Mouse (Mus musculus): ENCODE measurements around the gene Plcd1. TPM values are rescaled to one million over a fixed set of nuclear protein-coding genes. Genes with fewer than 3 reads are reported as not detected.

Gene Plcd1
- polyA plus RNA-seq, 1 experiment from 2014 or later, result 1.6 TPM

DNA sequence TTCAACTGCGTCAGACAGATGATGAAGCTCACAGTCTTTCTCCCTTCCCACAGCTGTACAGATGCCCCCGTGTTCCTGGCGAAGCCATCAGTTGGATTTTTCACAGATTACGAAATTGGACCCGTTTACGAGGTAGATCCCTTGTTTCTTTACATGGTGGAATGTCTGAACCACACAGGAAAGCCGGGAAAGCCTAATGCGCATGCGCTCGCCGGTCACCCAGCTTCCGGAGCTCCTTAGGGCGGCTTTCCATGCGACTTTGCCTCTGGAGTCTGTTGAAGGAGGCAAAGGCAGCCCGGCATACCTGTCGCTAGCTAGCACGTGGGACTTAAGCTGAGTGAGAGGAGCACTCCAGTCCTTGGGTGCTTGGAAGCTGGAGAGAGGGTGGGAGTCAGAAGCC lies 21.6 kb upstream of the Plcd1 start:
- no peak overlapping the region for H3K4me2 ChIP-seq (ENCODE audit: low read depth, low read length)
- no peak for ATAC-seq (ENCODE audit: low read depth)
- no peak overlapping the region for H3K4me3 ChIP-seq (ENCODE audit: low read depth, low read length)
- no peaks in the 10 kb centered on the region for H3K27me3 ChIP-seq (ENCODE audit: control insufficient read depth, insufficient read depth, low read depth, low read length)
- no peak overlapping the region for H3K9ac ChIP-seq (ENCODE audit: low read depth, low read length)
- H3K9me3 ChIP-seq (replicated peaks; ENCODE audit: control insufficient read depth, low read length), result no peaks in the 10 kb centered on the region
- no peaks in the 10 kb centered on the region for H3K36me3 ChIP-seq (ENCODE audit: control insufficient read depth, insufficient read depth)
- no peaks in the 10 kb centered on the region for H3K4me1 ChIP-seq (ENCODE audit: control insufficient read depth, low read depth, low read length)
- WGBS (ENCODE audit: insufficient replicate concordance), result 71% methylated on average over 17 of the region's 17 CpGs
- H3K27ac ChIP-seq (ENCODE audit: low read length), result no peak overlapping the region

DNA sequence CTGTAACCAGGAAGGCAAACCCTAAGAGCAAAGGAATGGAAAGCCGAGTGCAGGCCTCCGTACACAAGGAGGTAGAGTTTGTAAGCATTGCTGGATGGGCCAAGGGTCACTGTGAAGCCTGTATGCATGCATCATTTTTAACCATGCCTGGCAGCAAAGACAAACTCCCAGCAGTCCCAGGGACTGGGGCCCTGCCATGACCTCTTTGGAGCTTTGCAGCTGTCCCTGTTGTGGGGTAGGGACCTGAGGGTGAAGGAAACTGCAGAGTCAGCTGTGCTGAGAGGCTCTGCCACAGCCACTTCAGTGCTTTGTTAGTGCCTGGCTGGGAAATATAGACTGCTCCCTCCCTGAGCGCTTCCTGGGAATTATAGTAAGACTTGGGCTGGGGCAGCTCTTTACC lies 17.3 kb upstream of the Plcd1 start:
- H3K36me3 ChIP-seq (ENCODE audit: control insufficient read depth, insufficient read depth), result no peaks in the 10 kb centered on the region
- no peaks in the 10 kb centered on the region for H3K4me1 ChIP-seq (ENCODE audit: control insufficient read depth, low read depth, low read length)
- no peak overlapping the region for H3K9ac ChIP-seq (ENCODE audit: low read depth, low read length)
- H3K9me3 ChIP-seq (replicated peaks; ENCODE audit: control insufficient read depth, low read length), result no peaks in the 10 kb centered on the region
- no peak overlapping the region for H3K4me2 ChIP-seq (ENCODE audit: low read depth, low read length)
- ATAC-seq (ENCODE audit: low read depth), result no peak
- no peak overlapping the region for H3K27ac ChIP-seq (ENCODE audit: low read length)
- H3K27me3 ChIP-seq (ENCODE audit: control insufficient read depth, insufficient read depth, low read depth, low read length), result no peaks in the 10 kb centered on the region
- H3K4me3 ChIP-seq (ENCODE audit: low read depth, low read length), result no peak overlapping the region
- 43% methylated on average over 3 of the region's 3 CpGs for WGBS (ENCODE audit: insufficient replicate concordance)

DNA sequence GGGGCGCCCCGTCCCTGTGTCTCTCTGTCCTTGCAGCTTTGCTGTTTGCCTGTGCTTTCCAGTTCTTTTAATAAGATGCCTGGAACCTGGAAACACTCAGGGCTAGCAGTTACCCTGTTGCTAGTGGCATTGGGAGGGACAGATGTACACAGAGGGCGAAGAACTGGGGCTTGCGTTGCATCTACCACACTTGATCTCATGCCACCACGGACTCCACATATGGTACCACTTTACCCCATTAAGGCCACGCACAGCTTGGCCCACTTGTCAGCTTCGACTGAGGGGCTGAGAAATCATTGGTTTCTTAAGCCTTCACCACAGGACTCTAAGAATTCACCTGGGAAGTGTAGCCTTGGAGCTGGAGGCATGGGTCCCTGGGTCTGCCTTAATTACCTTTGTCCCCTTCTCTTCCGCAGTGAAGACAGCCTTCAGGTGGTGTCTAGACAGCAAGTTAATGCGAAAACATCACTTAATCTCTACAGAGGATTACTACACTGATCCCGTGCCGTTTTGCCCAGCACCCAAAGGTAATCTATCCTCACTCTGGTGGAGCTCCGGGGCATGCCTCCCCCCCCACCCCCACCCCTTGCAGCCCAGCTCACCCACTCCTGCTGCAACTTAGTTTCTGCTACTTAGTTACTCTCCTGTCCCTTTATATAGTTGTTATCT lies 16.5 kb upstream of the Plcd1 start:
- 58% methylated on average over 12 of the region's 12 CpGs for WGBS (ENCODE audit: insufficient replicate concordance)
- ATAC-seq (ENCODE audit: low read depth), result no peak
- Histone ChIP-seq H3K4me2 (ENCODE audit: low read depth, low read length) (no peak overlapping the region), H3K4me1 (ENCODE audit: control insufficient read depth, low read depth, low read length) (no peaks in the 10 kb centered on the region), H3K9me3 (replicated peaks; ENCODE audit: control insufficient read depth, low read length) (no peaks in the 10 kb centered on the region), H3K36me3 (ENCODE audit: control insufficient read depth, insufficient read depth) (no peaks in the 10 kb centered on the region), H3K9ac (ENCODE audit: low read depth, low read length) (no peak overlapping the region), H3K4me3 (ENCODE audit: low read depth, low read length) (no peak overlapping the region), H3K27me3 (ENCODE audit: control insufficient read depth, insufficient read depth, low read depth, low read length) (no peaks in the 10 kb centered on the region), H3K27ac (ENCODE audit: low read length) (no peak overlapping the region)

DNA sequence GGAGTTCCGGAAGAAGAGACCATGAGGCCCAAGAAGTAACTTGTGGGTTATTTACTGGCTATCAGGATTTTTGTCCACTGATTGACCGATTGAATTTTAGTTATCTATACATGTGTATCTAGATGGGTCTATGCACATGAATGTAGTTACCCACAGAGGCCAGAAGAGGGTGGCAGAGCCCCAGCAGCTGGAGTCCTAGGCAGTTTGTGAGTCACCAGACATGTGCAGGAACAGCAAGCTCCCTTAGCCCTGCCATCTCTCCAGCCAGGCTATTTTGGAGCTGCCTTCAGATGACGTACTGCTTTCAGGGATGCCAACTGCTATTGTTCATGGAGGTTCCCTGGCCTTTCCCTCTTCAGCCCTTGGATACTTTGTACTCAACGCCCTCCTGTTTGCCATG lies 14.3 kb upstream of the Plcd1 start:
- no peak overlapping the region for H3K9ac ChIP-seq (ENCODE audit: low read depth, low read length)
- H3K4me1 ChIP-seq (ENCODE audit: control insufficient read depth, low read depth, low read length), result no peaks in the 10 kb centered on the region
- 68% methylated on average over 4 of the region's 4 CpGs for whole genome bisulfite sequencing (ENCODE audit: insufficient replicate concordance)
- H3K27ac ChIP-seq (ENCODE audit: low read length), result no peak overlapping the region
- no peak overlapping the region for H3K4me2 ChIP-seq (ENCODE audit: low read depth, low read length)
- no peaks in the 10 kb centered on the region for H3K36me3 ChIP-seq (ENCODE audit: control insufficient read depth, insufficient read depth)
- H3K4me3 ChIP-seq (ENCODE audit: low read depth, low read length), result no peak overlapping the region
- H3K27me3 ChIP-seq (ENCODE audit: control insufficient read depth, insufficient read depth, low read depth, low read length), result peaks cover 10% of the 10 kb centered on the region
- no peaks in the 10 kb centered on the region for H3K9me3 ChIP-seq (replicated peaks; ENCODE audit: control insufficient read depth, low read length)
- ATAC-seq (ENCODE audit: low read depth), result no peak

DNA sequence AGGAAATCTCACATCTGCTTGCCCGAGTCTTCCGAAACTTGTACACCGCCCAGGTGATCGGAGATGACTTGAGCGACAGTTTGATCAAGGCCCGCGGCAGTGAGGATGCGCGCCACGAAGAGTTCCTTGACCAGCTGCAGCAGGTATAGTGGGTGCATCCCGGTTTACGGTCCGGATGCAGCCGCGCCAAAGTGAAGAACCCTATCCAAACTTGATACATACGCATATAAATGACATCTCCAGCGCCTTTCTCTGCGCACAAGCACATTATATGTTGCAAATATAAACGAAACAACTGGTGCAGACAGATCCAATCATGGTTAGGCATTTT lies 9.4 kb upstream of the Plcd1 start:
- Histone ChIP-seq H3K4me1 (ENCODE audit: control insufficient read depth, low read depth, low read length) (no peaks in the 10 kb centered on the region), H3K9ac (ENCODE audit: low read depth, low read length) (0 out of 2 replicates have a peak overlapping the region, but pooled peaks have one; percentile 31), H3K4me3 (ENCODE audit: low read depth, low read length) (peak overlapping the region; percentile 65), H3K9me3 (replicated peaks; ENCODE audit: control insufficient read depth, low read length) (no peaks in the 10 kb centered on the region), H3K27ac (ENCODE audit: low read length) (no peak overlapping the region), H3K27me3 (ENCODE audit: control insufficient read depth, insufficient read depth, low read depth, low read length) (peaks cover 11% of the 10 kb centered on the region), H3K36me3 (ENCODE audit: control insufficient read depth, insufficient read depth) (no peaks in the 10 kb centered on the region), H3K4me2 (ENCODE audit: low read depth, low read length) (peak overlapping the region; percentile 72)
- no peak for ATAC-seq (ENCODE audit: low read depth)
- WGBS (ENCODE audit: insufficient replicate concordance), result 2% methylated on average over 19 of the region's 19 CpGs

DNA sequence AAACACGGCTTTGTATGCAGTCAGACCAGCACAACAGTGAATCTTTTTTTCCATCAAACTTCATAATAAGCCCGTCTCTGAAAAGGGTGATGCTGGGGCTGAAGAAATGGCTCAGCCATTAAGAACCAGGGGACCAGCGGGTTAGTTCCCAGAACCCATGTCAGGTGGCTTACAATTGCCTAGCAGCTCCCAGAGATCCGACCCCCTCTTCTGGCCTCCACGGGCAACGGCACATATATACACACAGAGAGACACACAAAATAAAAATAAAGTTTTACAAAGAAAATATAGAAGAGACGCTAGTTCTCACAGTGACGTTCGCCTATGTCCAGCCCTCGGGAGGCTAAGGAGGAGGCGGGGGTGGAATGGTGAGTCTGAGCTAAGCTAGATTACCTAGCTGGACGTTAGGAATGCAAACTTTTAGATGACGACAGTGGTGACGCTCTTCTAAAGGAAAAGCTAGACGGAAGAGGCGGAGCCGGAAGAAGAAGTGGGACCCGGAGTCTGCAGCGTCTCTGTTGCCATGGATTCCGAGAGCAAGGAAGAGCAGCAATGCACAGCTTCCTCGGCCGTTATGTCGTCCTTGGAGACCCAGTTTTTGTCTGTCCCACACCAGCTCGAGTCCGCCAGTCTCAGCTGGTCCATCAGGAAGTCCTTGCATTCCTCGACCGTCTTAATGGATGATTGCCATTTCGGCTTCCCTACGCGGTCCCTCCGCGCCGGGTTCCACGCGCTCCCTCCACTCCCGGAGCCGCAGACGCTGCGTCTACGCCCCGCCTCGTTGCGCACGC lies 8.9 kb upstream of the Plcd1 start, which contains the start of gene Dlec1:
Gene Dlec1, plus strand, starts transcription at position 487 of the 791 bp plus-strand sequence.
- H3K4me2 ChIP-seq (ENCODE audit: low read depth, low read length), result peak within 1 kb of the TSS; percentile 72
- H3K27me3 ChIP-seq (ENCODE audit: control insufficient read depth, insufficient read depth, low read depth, low read length), result peaks cover 11% of the 10 kb centered on the region
- WGBS (ENCODE audit: insufficient replicate concordance), result 3% methylated on average over 44 of the region's 44 CpGs
- H3K4me1 ChIP-seq (ENCODE audit: control insufficient read depth, low read depth, low read length), result no peaks in the 10 kb centered on the region
- ATAC-seq (ENCODE audit: low read depth), result peak; percentile 59
- no peak within 1 kb of the TSS for H3K27ac ChIP-seq (ENCODE audit: low read length)
- peak within 1 kb of the TSS; percentile 31; the same call in 1 of the 2 replicates for H3K9ac ChIP-seq (ENCODE audit: low read depth, low read length)
- H3K9me3 ChIP-seq (replicated peaks; ENCODE audit: control insufficient read depth, low read length), result no peaks in the 10 kb centered on the region
- H3K36me3 ChIP-seq (ENCODE audit: control insufficient read depth, insufficient read depth), result no peaks in the 10 kb centered on the region
- peak within 1 kb of the TSS; percentile 65 for H3K4me3 ChIP-seq (ENCODE audit: low read depth, low read length)

DNA sequence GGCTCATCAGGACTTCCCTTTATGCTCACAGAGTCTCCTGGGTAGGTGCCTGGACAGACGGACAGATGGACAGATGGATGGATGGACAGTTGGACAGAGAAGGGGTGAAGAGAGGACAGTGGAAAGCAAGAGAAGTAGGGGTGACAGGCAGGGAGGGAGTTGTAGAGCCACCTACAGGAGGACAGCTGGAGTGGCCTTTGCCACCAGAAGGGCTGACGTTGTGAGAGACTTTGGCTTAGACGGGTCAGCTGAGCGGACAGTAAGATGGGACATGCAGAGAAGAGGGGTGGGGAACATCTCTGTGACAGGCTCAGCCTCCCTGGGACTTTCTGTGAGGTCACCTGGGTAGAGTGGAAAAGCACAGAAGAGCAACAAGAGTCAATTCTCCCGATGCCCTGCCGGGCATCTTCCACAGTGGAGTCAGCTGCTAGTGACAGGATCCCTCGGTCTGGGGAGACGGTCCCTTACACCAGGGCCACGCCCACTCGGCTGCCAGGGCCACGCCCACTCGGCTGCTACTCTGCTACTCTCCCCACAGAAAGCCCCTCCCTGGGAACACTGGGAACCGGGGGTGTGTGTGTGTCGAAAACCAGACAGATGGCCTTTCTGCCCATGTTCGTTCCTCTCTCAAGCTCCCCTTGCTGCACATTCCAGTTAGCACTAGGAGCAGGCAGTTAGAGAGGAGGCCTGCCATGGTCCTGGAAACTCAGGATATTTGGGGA lies 7.0 kb upstream of the Plcd1 start:
- peaks cover 15% of the 10 kb centered on the region for H3K27me3 ChIP-seq (ENCODE audit: control insufficient read depth, insufficient read depth, low read depth, low read length)
- no peaks in the 10 kb centered on the region for H3K36me3 ChIP-seq (ENCODE audit: control insufficient read depth, insufficient read depth)
- H3K4me2 ChIP-seq (ENCODE audit: low read depth, low read length), result no peak overlapping the region
- H3K9ac ChIP-seq (ENCODE audit: low read depth, low read length), result no peak overlapping the region
- 14% methylated on average over 15 of the region's 15 CpGs for WGBS (ENCODE audit: insufficient replicate concordance)
- no peak overlapping the region for H3K27ac ChIP-seq (ENCODE audit: low read length)
- no peaks in the 10 kb centered on the region for H3K4me1 ChIP-seq (ENCODE audit: control insufficient read depth, low read depth, low read length)
- no peak overlapping the region for H3K4me3 ChIP-seq (ENCODE audit: low read depth, low read length)
- no peak for ATAC-seq (ENCODE audit: low read depth)
- H3K9me3 ChIP-seq (replicated peaks; ENCODE audit: control insufficient read depth, low read length), result no peaks in the 10 kb centered on the region

DNA sequence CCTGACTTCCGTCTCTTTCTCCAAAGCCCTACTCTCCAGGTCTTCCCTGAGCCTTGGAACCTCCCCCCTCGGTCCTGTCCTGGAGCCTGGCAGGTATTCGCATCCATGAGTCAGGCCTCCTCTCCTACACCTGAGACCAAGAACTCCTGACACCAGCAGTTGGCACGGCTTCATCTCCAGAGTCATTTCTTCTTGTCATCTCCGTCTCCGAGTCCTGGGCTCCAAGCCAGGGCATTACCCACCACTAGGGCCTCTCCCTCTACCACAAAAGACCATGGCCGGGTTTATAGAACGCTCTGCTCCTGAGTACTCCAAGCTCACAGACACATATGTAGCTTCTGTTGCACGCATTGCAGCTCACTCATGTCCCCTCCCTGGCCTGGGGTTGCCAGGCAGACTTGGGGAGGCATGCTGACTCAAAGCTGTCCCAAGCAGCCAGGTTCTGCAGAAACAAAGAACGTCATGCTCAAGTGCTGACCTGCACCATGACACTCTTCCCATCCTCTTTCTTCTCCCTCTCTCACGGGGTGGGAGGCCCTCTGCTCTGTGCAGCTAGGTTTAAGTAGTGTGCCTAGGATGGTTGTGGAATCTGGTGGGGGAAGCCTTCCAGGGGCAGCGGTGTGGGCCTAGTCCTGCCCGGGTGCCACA lies 1.3 kb upstream of the Plcd1 start:
- WGBS (ENCODE audit: insufficient replicate concordance), result 62% methylated on average over 13 of the region's 13 CpGs

More for the DNA sequence above, 1.3 kb upstream of the Plcd1 start:
- Histone ChIP-seq H3K9ac (ENCODE audit: low read depth, low read length) (no peak overlapping the region), H3K27me3 (ENCODE audit: control insufficient read depth, insufficient read depth, low read depth, low read length) (peaks cover 40% of the 10 kb centered on the region), H3K36me3 (ENCODE audit: control insufficient read depth, insufficient read depth) (no peaks in the 10 kb centered on the region), H3K27ac (ENCODE audit: low read length) (no peak overlapping the region), H3K9me3 (replicated peaks; ENCODE audit: control insufficient read depth, low read length) (no peaks in the 10 kb centered on the region), H3K4me2 (ENCODE audit: low read depth, low read length) (no peak overlapping the region), H3K4me1 (ENCODE audit: control insufficient read depth, low read depth, low read length) (no peaks in the 10 kb centered on the region; the same call in 1 of the 2 replicates), H3K4me3 (ENCODE audit: low read depth, low read length) (no peak overlapping the region)
- no peak for ATAC-seq (ENCODE audit: low read depth)
